Mouse (Mus musculus) liver, embryonic 14.5 days (tissue): ENCODE data around the gene Tkfc. TPM values are rescaled to one million over a fixed set of nuclear protein-coding genes. Genes with fewer than 3 reads are reported as not detected.
A peak's percentile ranks its signal among the peaks of the same experiment; 100 is the strongest.
"Not testable (repeated sequence)": the region's sequence is repeated elsewhere in the genome, so short reads cannot be mapped to it uniquely, and the experiment has no call there.

ENCODE experiments used
- ATAC-seq: fragments of 200-750 bp; cut with Nextera tagmentation; 2 replicates; pipeline ENCODE4 v1.8.0; 2017; ENCODE audit warnings: moderate number of reproducible peaks, mild to moderate bottlenecking, moderate library complexity; ENCODE audit not compliant: insufficient read depth
- DNase-seq, 3 experiments: peaks; one replicate each; pipeline ENCODE4 v3.0.0-alpha.2; 2012 to 2013; ENCODE audit warnings: low read depth in 3 of 3, low spot score in 3 of 3
- H3K27ac ChIP-seq: fragments of 300-500 bp; sonication (generic); 2 replicates; pipeline ENCODE4 v1.5.1; 2014; ENCODE audit warnings: moderate library complexity, mild to moderate bottlenecking, control low read depth, inconsistent platforms
- H3K27me3 ChIP-seq: fragments of 300-500 bp; sonication (generic); 2 replicates; pipeline ENCODE4 v1.6.1; 2014; ENCODE audit warnings: mild to moderate bottlenecking, low read length, moderate library complexity; ENCODE audit not compliant: control insufficient read depth, insufficient read depth
- H3K36me3 ChIP-seq: fragments of 300-500 bp; sonication (generic); replicated peaks from 2 replicates; pipeline ENCODE4 v1.6.1; 2014; ENCODE audit warnings: low read depth; ENCODE audit not compliant: control insufficient read depth, insufficient read depth
- H3K4me1 ChIP-seq, 2 experiments: fragments of 200-500 bp in 1 of 2; fragments of 300-500 bp in 1 of 2; sonication (generic) in 1 of 2; replicated peaks; 2 replicates each; pipeline ENCODE4 v1.6.1; 2012 to 2014; ENCODE audit warnings: antibody characterized with exemption in 1 of 2, inconsistent platforms in 1 of 2, low read length in 1 of 2; ENCODE audit not compliant: control insufficient read depth in 2 of 2, insufficient read depth in 2 of 2
- H3K4me2 ChIP-seq: fragments of 300-500 bp; sonication (generic); 2 replicates; pipeline ENCODE4 v1.6.1; 2014; ENCODE audit warnings: low read depth, mild to moderate bottlenecking, control low read depth, moderate library complexity
- H3K4me3 ChIP-seq, 2 experiments: fragments of 200-500 bp in 1 of 2; fragments of 300-500 bp in 1 of 2; sonication (generic) in 1 of 2; 2 replicates each; pipeline ENCODE4 v1.5.1; 2012 to 2014; ENCODE audit warnings: low read depth in 2 of 2, low read length in 2 of 2, mild to moderate bottlenecking in 2 of 2, control low read depth in 1 of 2, inconsistent platforms in 1 of 2, moderate library complexity in 1 of 2; ENCODE audit not compliant: insufficient read depth in 1 of 2
- H3K9ac ChIP-seq: fragments of 300-500 bp; sonication (generic); replicated peaks from 2 replicates; pipeline ENCODE4 v1.6.1; 2014; ENCODE audit warnings: mild to moderate bottlenecking, control low read depth, moderate library complexity
- H3K9me3 ChIP-seq: fragments of 300-500 bp; sonication (generic); 2 replicates; pipeline ENCODE4 v1.6.1; 2016; ENCODE audit warnings: low read length, mixed read lengths; ENCODE audit not compliant: control insufficient read depth
- CTCF ChIP-seq: IDR thresholded peaks from 2 replicates; pipeline ENCODE4 v1.5.1; 2016; ENCODE audit warnings: antibody characterized with exemption, low read depth, control low read depth
- EP300 ChIP-seq: IDR thresholded peaks from 2 replicates; pipeline ENCODE4 v1.6.1; 2016; ENCODE audit warnings: antibody characterized with exemption, low read depth
- WGBS: fragments of 180-500 bp; shearing (Covaris S2); extraction: QIAGEN DNeasy Blood & Tissue Kit; methylation state at CpG from one replicate; pipeline ENCODE4 v1.1.7; 2014; ENCODE audit not compliant: insufficient replicate concordance; 5-methylcytosine and 5-hydroxymethylcytosine counted together
- polyA plus RNA-seq, 2 experiments: library from polyadenylated mRNA; depleted of rRNA in 1 of 2; stranded (reverse) in 1 of 2; unstranded in 1 of 2; fragments of >200 nt; fragmentation: Nextera tagmentation in 1 of 2; extraction: Ambion mirVana in 1 of 2; gene quantifications; 2 replicates each; pipeline versions ENCODE4 v1.2.1 to v1.2.3; 2012 to 2014

The Tkfc gene
- polyA plus RNA-seq, 2 experiments = 13.9 to 15.1 TPM

GRCm38 (mm10) chr19:10562351-10562750 lies 43.1 kb downstream of the Tkfc start:
- Histone ChIP-seq H3K9ac (no peak overlapping the region), H3K4me3 (no peak overlapping the region), H3K27me3 (no peaks in the 10 kb centered on the region), H3K27ac (no peak overlapping the region), H3K36me3 (no peaks in the 10 kb centered on the region), H3K4me2 (no peak overlapping the region), H3K9me3 (no peaks in the 10 kb centered on the region), H3K4me1 (peaks cover 0 to 18% of the 10 kb centered on the region in 2 experiments; a peak in 2 of 4 replicates)
- no peak for TF ChIP-seq CTCF
- TF ChIP-seq EP300 = no peak
- no peak for ATAC-seq
- 46% methylated on average over 5 of the region's 5 CpGs for WGBS
- no peak for DNase-seq

GRCm38 (mm10) chr19:10561558-10562314 lies 43.7 kb downstream of the Tkfc start:
- Histone ChIP-seq H3K27ac (no peak overlapping the region), H3K4me3 (no peak overlapping the region), H3K4me2 (no peak overlapping the region), H3K9ac (no peak overlapping the region), H3K36me3 (no peaks in the 10 kb centered on the region), H3K9me3 (no peaks in the 10 kb centered on the region), H3K4me1 (peaks cover 0 to 18% of the 10 kb centered on the region in 2 experiments; a peak in 2 of 4 replicates), H3K27me3 (no peaks in the 10 kb centered on the region)
- WGBS = 33% methylated on average over 6 of the region's 6 CpGs
- ATAC-seq = no peak
- TF ChIP-seq EP300 = no peak
- no peak for TF ChIP-seq CTCF
- no peak for DNase-seq

GRCm38 (mm10) chr19:10560108-10560507 lies 45.3 kb downstream of the Tkfc start:
- no peak for ATAC-seq
- no peak for TF ChIP-seq EP300
- peak; percentile 33; the same call in 1 of the 2 replicates for TF ChIP-seq CTCF
- peaks cover 5 to 20% of the 10 kb centered on the region in 2 experiments for H3K4me1 ChIP-seq
- H3K9ac ChIP-seq = no peak overlapping the region
- H3K4me3 ChIP-seq = no peak overlapping the region
- no peak for DNase-seq
- WGBS = 49% methylated on average over 5 of the region's 5 CpGs
- H3K27me3 ChIP-seq = no peaks in the 10 kb centered on the region
- no peaks in the 10 kb centered on the region for H3K9me3 ChIP-seq
- H3K36me3 ChIP-seq = no peaks in the 10 kb centered on the region
- no peak overlapping the region for H3K4me2 ChIP-seq
- H3K27ac ChIP-seq = no peak overlapping the region

- not testable (repeated sequence) for ATAC-seq, H3K9ac ChIP-seq, H3K36me3 ChIP-seq, H3K27ac ChIP-seq, H3K4me3 ChIP-seq, H3K4me2 ChIP-seq, DNase-seq, H3K9me3 ChIP-seq, H3K27me3 ChIP-seq
- peaks cover 9 to 21% of the 10 kb centered on the region in 2 experiments for H3K4me1 ChIP-seq
- WGBS = 58% methylated on average over 4 of the region's 4 CpGs
- TF ChIP-seq CTCF = peak; percentile 34; the same call in 1 of the 2 replicates
Observed at GRCm38 (mm10) chr19:10557837-10558375, 47.5 kb downstream of the Tkfc start.

GRCm38 (mm10) chr19:10557430-10557829 lies 48.0 kb downstream of the Tkfc start:
- Histone ChIP-seq H3K4me2 (no peak overlapping the region), H3K36me3 (no peaks in the 10 kb centered on the region), H3K9me3 (no peaks in the 10 kb centered on the region), H3K4me3 (no peak overlapping the region), H3K27ac (no peak overlapping the region), H3K9ac (no peak overlapping the region), H3K4me1 (peaks cover 9 to 21% of the 10 kb centered on the region in 2 experiments), H3K27me3 (no peaks in the 10 kb centered on the region)
- TF ChIP-seq CTCF (no peak), EP300 (no peak)
- WGBS = 60% methylated on average over 2 of the region's 2 CpGs
- no peak for ATAC-seq
- DNase-seq = no peak
